Mouse (Mus musculus) lung, adult 2 months (tissue): ENCODE results near the gene Wfdc1.

Experiments used
- CTCF ChIP-seq: fragments of 200-500 bp; IDR thresholded peaks from 2 replicates; pipeline ENCODE4 v1.5.1; 2011; ENCODE audit warnings: mild to moderate bottlenecking, low read length, control low read depth; ENCODE audit not compliant: insufficient read depth
- POLR2A ChIP-seq: fragments of 200-500 bp; IDR thresholded peaks from 2 replicates; pipeline ENCODE4 v1.6.1; 2011; ENCODE audit warnings: low read depth, mild to moderate bottlenecking, control low read depth, low read length, borderline replicate concordance; ENCODE audit errors: extremely low read depth

DNA sequence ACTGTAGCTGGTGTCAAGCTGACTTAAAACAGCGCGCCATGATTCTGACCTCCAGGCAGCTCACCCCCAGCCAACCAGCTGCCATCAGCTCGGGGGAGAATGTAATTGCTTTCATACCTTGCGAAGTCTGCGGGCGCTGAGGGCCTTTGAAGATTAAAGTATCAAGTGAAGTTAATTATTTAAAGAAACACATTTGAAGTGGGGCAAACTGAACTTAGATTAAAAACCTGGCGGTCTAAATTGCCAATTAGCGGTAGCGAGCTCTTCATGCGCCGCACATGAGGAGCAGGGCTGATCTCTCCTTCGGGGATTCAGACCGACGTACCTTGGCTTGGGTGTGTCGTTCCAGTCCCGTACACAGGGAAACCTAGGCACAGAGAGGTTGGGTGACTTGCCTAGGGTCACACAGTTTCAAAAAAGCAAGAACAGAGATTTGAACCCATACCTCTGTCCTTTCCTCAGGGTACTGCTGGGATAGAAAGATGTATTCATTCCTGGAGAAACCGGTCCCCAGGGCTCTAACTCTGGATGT, 21.7 kb upstream of the Wfdc1 start:
- TF ChIP-seq CTCF (no peak), POLR2A (no peak)
